Mouse (Mus musculus) spleen, postnatal 4 days (tissue): Measurements from ENCODE around the gene Myh15.
"Not testable (repeated sequence)": the region's sequence is repeated elsewhere in the genome, so short reads cannot be mapped to it uniquely, and the experiment has no call there.

ENCODE experiments used
- DNase-seq, 2 experiments: peaks; one replicate each; pipeline ENCODE4 v3.0.0; 2022; ENCODE audit warnings: low spot score in 2 of 2

Gene Myh15

GRCm38 (mm10) chr16:49057186-49057585 is at the start of gene Myh15:
Gene Myh15 (plus strand): TSS chr16:49057486.
- no peak for DNase-seq

GRCm38 (mm10) chr16:49016620-49017332 is 40.5 kb upstream of the Myh15 start:
- DNase-seq = no peak

- DNase-seq = no peak
These were observed 21.4 kb upstream of the Myh15 start for GRCm38 (mm10) chr16:49035852-49036251.

GRCm38 (mm10) chr16:49037771-49038170 is 19.5 kb upstream of the Myh15 start:
- no peak for DNase-seq

GRCm38 (mm10) chr16:49040554-49041221 is 16.6 kb upstream of the Myh15 start:
- no peak for DNase-seq

GRCm38 (mm10) chr16:49049214-49049613 is 8.1 kb upstream of the Myh15 start:
- no peak for DNase-seq

- no peak for DNase-seq
These were observed 12.1 kb downstream of the Myh15 start for GRCm38 (mm10) chr16:49069256-49069963.

- no peak for DNase-seq
These were observed 14.0 kb downstream of the Myh15 start for GRCm38 (mm10) chr16:49071316-49071715.

DNA sequence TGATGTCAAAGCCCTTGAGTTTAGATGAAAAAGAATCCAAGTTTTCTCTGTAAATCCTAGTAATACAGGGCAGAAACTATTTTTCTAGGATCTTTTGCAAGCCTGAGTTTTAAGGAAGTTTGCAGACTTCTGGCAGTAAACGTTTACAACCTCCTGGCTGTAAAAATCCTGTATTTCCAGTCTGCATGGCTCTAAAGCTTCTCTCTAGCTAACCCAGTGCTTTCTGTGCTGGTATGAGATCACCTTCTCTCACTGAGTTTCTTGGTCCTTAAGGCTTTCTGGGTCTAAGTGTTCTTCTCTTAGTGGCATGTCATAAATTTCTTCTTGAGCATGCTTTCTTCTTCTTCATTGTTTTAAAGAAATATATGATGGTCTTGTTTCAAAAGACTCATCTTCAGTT is 70.7 kb downstream of the Myh15 start:
- no peak for DNase-seq

- DNase-seq = no peak
These were observed 98.9 kb downstream of the Myh15 start for GRCm38 (mm10) chr16:49156193-49156592.

GRCm38 (mm10) chr16:49164349-49165137 is 107.3 kb downstream of the Myh15 start:
- peak; percentile 26 to 67 for DNase-seq

DNA sequence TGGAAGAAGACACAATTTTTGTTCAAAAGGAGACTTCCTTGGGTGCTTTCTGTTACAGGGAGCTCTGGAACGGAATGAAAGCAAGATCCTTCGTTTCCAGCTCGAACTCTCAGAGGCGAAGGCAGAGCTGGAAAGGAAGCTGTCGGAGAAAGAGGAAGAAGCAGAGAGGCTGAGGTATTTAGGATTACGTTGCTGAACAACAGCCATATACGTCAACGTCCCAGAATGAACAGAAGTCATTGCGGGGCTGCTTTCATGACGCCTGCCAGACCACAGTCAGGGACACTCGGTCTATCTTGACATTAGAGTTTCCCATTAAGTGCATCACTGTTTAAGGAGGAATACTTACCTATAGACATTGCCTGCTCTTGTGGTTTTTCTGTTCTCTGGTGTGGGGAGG is 108.4 kb downstream of the Myh15 start:
- no peak for DNase-seq

DNA sequence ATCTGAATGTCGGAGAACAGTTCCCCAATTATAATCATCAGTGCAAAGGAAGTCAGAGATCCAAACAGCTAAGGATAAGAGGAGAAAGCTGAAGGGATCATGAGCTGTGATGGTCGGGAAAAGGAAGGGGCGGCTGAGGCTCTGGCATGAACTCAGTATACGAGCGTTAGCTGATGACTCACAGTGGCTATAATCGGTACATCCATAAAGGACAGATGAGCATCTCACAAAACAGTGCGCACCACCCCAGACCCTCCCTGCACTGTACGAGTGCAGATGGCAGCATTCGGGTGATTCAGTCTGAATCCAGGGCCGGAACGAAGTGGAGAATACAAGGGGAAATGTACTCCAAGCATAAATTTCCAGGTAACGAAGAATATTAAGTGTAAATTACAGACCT is 110.0 kb downstream of the Myh15 start:
- DNase-seq = no peak

DNA sequence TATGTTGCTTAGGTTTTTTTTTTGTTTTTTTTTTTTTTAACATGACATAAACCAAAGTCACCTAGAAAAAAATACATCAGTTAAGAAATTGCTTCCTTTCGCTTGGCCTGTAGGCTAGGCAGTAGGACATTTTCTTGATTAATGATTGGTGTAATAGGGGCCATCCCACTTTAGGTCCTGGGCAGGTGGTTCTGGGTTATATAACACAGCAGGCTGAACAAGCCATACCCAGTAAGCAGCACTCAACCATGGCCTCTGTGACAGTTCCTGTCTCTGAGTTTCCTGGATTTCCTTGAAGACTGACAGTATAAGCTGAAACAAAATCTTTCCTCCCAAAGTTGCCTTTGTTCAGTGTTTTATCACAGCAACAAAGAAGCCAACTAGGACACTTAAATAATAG is 117.8 kb downstream of the Myh15 start:
- DNase-seq = no peak

GRCm38 (mm10) chr16:49175729-49176395 is 118.6 kb downstream of the Myh15 start:
- no peak for DNase-seq

DNA sequence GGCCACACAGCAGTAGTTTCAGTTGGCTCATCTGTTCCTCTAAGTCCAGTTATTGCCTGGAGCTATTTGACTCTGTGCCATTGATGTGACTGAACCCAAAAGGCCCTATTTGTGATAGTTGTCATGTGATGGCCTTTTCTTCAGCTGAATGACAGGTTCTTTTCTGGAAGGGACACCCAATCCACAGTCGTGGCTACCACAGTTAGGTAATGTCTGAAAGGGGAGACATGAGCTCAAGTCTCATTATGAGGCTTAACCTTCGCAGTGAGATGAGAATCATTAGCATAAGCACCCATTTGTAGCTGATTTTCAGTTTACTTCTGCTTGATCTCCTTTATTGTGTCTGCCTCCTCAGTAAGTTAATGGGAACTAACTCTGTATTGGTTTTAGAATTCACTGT is 136.2 kb downstream of the Myh15 start:
- no peak for DNase-seq

DNA sequence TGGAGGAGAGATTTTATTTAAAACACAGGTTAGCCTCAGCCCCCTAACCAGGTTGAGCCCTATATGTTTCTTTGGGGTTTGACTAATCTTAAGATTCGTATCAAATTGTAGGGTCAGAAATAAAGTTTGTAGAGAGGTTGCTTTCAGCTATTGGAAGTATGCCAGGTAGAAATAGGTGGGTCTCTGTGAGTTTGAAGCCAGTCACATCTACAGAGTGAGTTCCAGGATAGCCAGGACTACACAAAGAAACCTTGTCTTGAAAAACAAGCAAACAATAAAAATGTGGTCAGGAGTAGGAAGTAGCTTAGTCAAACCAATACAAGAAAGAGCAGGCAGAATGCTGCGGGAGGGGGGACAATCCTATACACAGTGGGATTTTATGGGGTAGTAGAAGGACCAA is 136.7 kb downstream of the Myh15 start:
- DNase-seq = no peak

GRCm38 (mm10) chr16:49196290-49196689 is 139.0 kb downstream of the Myh15 start:
- DNase-seq = no peak

DNA sequence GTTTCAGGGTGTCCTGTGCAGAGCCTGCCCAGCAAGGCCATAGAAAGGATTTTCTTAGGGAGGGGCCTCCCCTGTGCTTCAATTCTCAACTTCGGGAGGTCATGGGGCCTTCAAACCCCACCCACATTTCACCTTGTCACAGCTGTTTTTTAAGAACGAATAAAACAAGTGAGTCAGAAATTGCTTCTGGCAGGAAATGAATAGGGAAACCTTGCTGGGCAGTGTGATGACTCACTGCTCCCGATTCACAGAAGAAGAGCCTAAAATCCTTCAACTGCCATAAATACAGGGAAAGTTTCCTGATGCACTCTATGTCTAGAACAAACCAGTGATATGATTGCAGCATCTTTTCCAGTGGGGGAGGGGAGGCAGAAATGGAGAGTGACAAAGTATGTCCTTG is 140.7 kb downstream of the Myh15 start:
- DNase-seq = no peak

GRCm38 (mm10) chr16:49223733-49224132 is 166.4 kb downstream of the Myh15 start:
- no peak for DNase-seq

- not testable (repeated sequence) for DNase-seq
These were observed 186.2 kb downstream of the Myh15 start for GRCm38 (mm10) chr16:49243517-49243916.
